Mouse (Mus musculus): Measurements from ENCODE around the gene Mpped2. TPM values are rescaled to one million over a fixed set of nuclear protein-coding genes. Genes with fewer than 3 reads are reported as not detected.
A peak's percentile ranks its signal among the peaks of the same experiment; 100 is the strongest.

Mpped2 gene
- polyA plus RNA-seq, 1 experiment: 7.6 TPM

- H3K27ac ChIP-seq (ENCODE audit: insufficient read depth, low read length): no peak overlapping the region
- H3K27me3 ChIP-seq (ENCODE audit: control insufficient read depth, insufficient read depth, low read length, poor library complexity, severe bottlenecking): no peaks in the 10 kb centered on the region
- no peak for TF ChIP-seq EP300 (IDR thresholded peaks at IDR 0.05; ENCODE audit: insufficient read depth, low read depth, low read length)
- TF ChIP-seq CTCF (IDR thresholded peaks at IDR 0.05; ENCODE audit: low read depth, low read length): no peak
- TF ChIP-seq POLR2A (IDR thresholded peaks at IDR 0.05; ENCODE audit: insufficient read depth, low read length): no peak
These were observed 158.4 kb downstream of the Mpped2 start for GRCm38 (mm10) chr2:106851515-106851914.

GRCm38 (mm10) chr2:106854213-106854612 lies 161.1 kb downstream of the Mpped2 start:
- no peak overlapping the region for H3K27ac ChIP-seq (ENCODE audit: insufficient read depth, low read length)
- H3K27me3 ChIP-seq (ENCODE audit: control insufficient read depth, insufficient read depth, low read length, poor library complexity, severe bottlenecking): no peaks in the 10 kb centered on the region
- H3K9me3 ChIP-seq (replicated peaks; ENCODE audit: control insufficient read depth, insufficient read depth, low read length, poor library complexity, severe bottlenecking): no peaks in the 10 kb centered on the region
- no peaks in the 10 kb centered on the region for H3K36me3 ChIP-seq (ENCODE audit: control insufficient read depth, insufficient read depth, low read length, poor library complexity, severe bottlenecking)
- peaks cover 2% of the 10 kb centered on the region for H3K4me1 ChIP-seq (ENCODE audit: control insufficient read depth, insufficient read depth, low read length)
- TF ChIP-seq CTCF (IDR thresholded peaks at IDR 0.05; ENCODE audit: low read depth, low read length) (no peak), POLR2A (IDR thresholded peaks at IDR 0.05; ENCODE audit: insufficient read depth, low read length) (no peak), EP300 (IDR thresholded peaks at IDR 0.05; ENCODE audit: insufficient read depth, low read depth, low read length) (no peak)
- H3K9ac ChIP-seq (ENCODE audit: low read depth, poor library complexity, severe bottlenecking): no peak overlapping the region
- no peak overlapping the region for H3K4me3 ChIP-seq (ENCODE audit: low read depth, low read length)

More at GRCm38 (mm10) chr2:106851515-106851914, 158.4 kb downstream of the Mpped2 start:
- Histone ChIP-seq H3K4me3 (ENCODE audit: low read depth, low read length) (no peak overlapping the region), H3K9me3 (replicated peaks; ENCODE audit: control insufficient read depth, insufficient read depth, low read length, poor library complexity, severe bottlenecking) (no peaks in the 10 kb centered on the region), H3K9ac (ENCODE audit: low read depth, poor library complexity, severe bottlenecking) (no peak overlapping the region), H3K36me3 (ENCODE audit: control insufficient read depth, insufficient read depth, low read length, poor library complexity, severe bottlenecking) (no peaks in the 10 kb centered on the region), H3K4me1 (ENCODE audit: control insufficient read depth, insufficient read depth, low read length) (peaks cover 2% of the 10 kb centered on the region)

GRCm38 (mm10) chr2:106854758-106855157 lies 161.7 kb downstream of the Mpped2 start:
- Histone ChIP-seq H3K9me3 (replicated peaks; ENCODE audit: control insufficient read depth, insufficient read depth, low read length, poor library complexity, severe bottlenecking) (no peaks in the 10 kb centered on the region), H3K9ac (ENCODE audit: low read depth, poor library complexity, severe bottlenecking) (no peak overlapping the region), H3K4me1 (ENCODE audit: control insufficient read depth, insufficient read depth, low read length) (peaks cover 2% of the 10 kb centered on the region), H3K27ac (ENCODE audit: insufficient read depth, low read length) (no peak overlapping the region), H3K27me3 (ENCODE audit: control insufficient read depth, insufficient read depth, low read length, poor library complexity, severe bottlenecking) (no peaks in the 10 kb centered on the region), H3K36me3 (ENCODE audit: control insufficient read depth, insufficient read depth, low read length, poor library complexity, severe bottlenecking) (no peaks in the 10 kb centered on the region), H3K4me3 (ENCODE audit: low read depth, low read length) (no peak overlapping the region)
- TF ChIP-seq EP300 (IDR thresholded peaks at IDR 0.05; ENCODE audit: insufficient read depth, low read depth, low read length) (no peak), CTCF (IDR thresholded peaks at IDR 0.05; ENCODE audit: low read depth, low read length) (no peak), POLR2A (IDR thresholded peaks at IDR 0.05; ENCODE audit: insufficient read depth, low read length) (no peak)

GRCm38 (mm10) chr2:106855184-106855583 lies 162.1 kb downstream of the Mpped2 start:
- Histone ChIP-seq H3K27ac (ENCODE audit: insufficient read depth, low read length) (no peak overlapping the region), H3K9ac (ENCODE audit: low read depth, poor library complexity, severe bottlenecking) (no peak overlapping the region), H3K4me3 (ENCODE audit: low read depth, low read length) (no peak overlapping the region), H3K36me3 (ENCODE audit: control insufficient read depth, insufficient read depth, low read length, poor library complexity, severe bottlenecking) (no peaks in the 10 kb centered on the region), H3K9me3 (replicated peaks; ENCODE audit: control insufficient read depth, insufficient read depth, low read length, poor library complexity, severe bottlenecking) (no peaks in the 10 kb centered on the region), H3K27me3 (ENCODE audit: control insufficient read depth, insufficient read depth, low read length, poor library complexity, severe bottlenecking) (no peaks in the 10 kb centered on the region), H3K4me1 (ENCODE audit: control insufficient read depth, insufficient read depth, low read length) (peaks cover 2% of the 10 kb centered on the region)
- no peak for TF ChIP-seq EP300 (IDR thresholded peaks at IDR 0.05; ENCODE audit: insufficient read depth, low read depth, low read length)
- TF ChIP-seq CTCF (IDR thresholded peaks at IDR 0.05; ENCODE audit: low read depth, low read length): no peak
- TF ChIP-seq POLR2A (IDR thresholded peaks at IDR 0.05; ENCODE audit: insufficient read depth, low read length): no peak

- Histone ChIP-seq H3K4me1 (ENCODE audit: control insufficient read depth, insufficient read depth, low read length) (peaks cover 2% of the 10 kb centered on the region), H3K27me3 (ENCODE audit: control insufficient read depth, insufficient read depth, low read length, poor library complexity, severe bottlenecking) (no peaks in the 10 kb centered on the region), H3K9ac (ENCODE audit: low read depth, poor library complexity, severe bottlenecking) (no peak overlapping the region), H3K27ac (ENCODE audit: insufficient read depth, low read length) (no peak overlapping the region), H3K9me3 (replicated peaks; ENCODE audit: control insufficient read depth, insufficient read depth, low read length, poor library complexity, severe bottlenecking) (no peaks in the 10 kb centered on the region), H3K4me3 (ENCODE audit: low read depth, low read length) (no peak overlapping the region), H3K36me3 (ENCODE audit: control insufficient read depth, insufficient read depth, low read length, poor library complexity, severe bottlenecking) (no peaks in the 10 kb centered on the region)
- TF ChIP-seq EP300 (IDR thresholded peaks at IDR 0.05; ENCODE audit: insufficient read depth, low read depth, low read length) (no peak), POLR2A (IDR thresholded peaks at IDR 0.05; ENCODE audit: insufficient read depth, low read length) (no peak), CTCF (IDR thresholded peaks at IDR 0.05; ENCODE audit: low read depth, low read length) (peak; percentile 27)
These were observed 162.7 kb downstream of the Mpped2 start for GRCm38 (mm10) chr2:106855623-106856350.

GRCm38 (mm10) chr2:106856361-106856961 lies 163.4 kb downstream of the Mpped2 start:
- Histone ChIP-seq H3K27ac (ENCODE audit: insufficient read depth, low read length) (no peak overlapping the region), H3K27me3 (ENCODE audit: control insufficient read depth, insufficient read depth, low read length, poor library complexity, severe bottlenecking) (no peaks in the 10 kb centered on the region), H3K4me3 (ENCODE audit: low read depth, low read length) (no peak overlapping the region), H3K36me3 (ENCODE audit: control insufficient read depth, insufficient read depth, low read length, poor library complexity, severe bottlenecking) (no peaks in the 10 kb centered on the region), H3K9ac (ENCODE audit: low read depth, poor library complexity, severe bottlenecking) (no peak overlapping the region), H3K4me1 (ENCODE audit: control insufficient read depth, insufficient read depth, low read length) (peaks cover 2% of the 10 kb centered on the region), H3K9me3 (replicated peaks; ENCODE audit: control insufficient read depth, insufficient read depth, low read length, poor library complexity, severe bottlenecking) (no peaks in the 10 kb centered on the region)
- no peak for TF ChIP-seq EP300 (IDR thresholded peaks at IDR 0.05; ENCODE audit: insufficient read depth, low read depth, low read length)
